9 mouse cellular contexts compared by ENCODE assay signal in genomic region chr5:140061296-140061879, GRCm38 (mm10).
DNase-seq lines count a peak whose midpoint lies in the region; ATAC-seq lines count a peak whose summit lies in the region.
"Had no signal": no experiment of that assay in that cellular context is flagged by ENCODE, and none has a peak within 500 bp of the region (broad histone marks: within the 10 kb centered on the region; RNA-seq: fewer than 3 reads in every experiment).

No protein-coding gene starts in this region.

- no peaks in the 10 kb centered on the region for H3K27me3 ChIP-seq in heart, embryonic 12.5 days (replicated peaks)
- H3K27me3 ChIP-seq: midbrain, embryonic 12.5 days had no signal

- peaks cover 8% of the 10 kb centered on the region; the same call in 1 of the 2 replicates for H3K36me3 ChIP-seq in heart, embryonic 12.5 days

- H3K27ac ChIP-seq in heart, embryonic 12.5 days (ENCODE audit: poor library complexity, severe bottlenecking) = no peak overlapping the region
- H3K27ac ChIP-seq: midbrain, embryonic 12.5 days had no signal

- H3K9ac ChIP-seq in heart, embryonic 12.5 days = no peak overlapping the region
- H3K9ac ChIP-seq: midbrain, embryonic 12.5 days had no signal

- no peak overlapping the region for H3K4me3 ChIP-seq in heart, embryonic 12.5 days
- H3K4me3 ChIP-seq: midbrain, embryonic 12.5 days had no signal

- no peak overlapping the region for H3K4me2 ChIP-seq in heart, embryonic 12.5 days
- H3K4me2 ChIP-seq: midbrain, embryonic 12.5 days had no signal

- no peak for ATAC-seq in heart, embryonic 12.5 days (ENCODE audit: insufficient number of reproducible peaks, low FRiP score)
- no peak for ATAC-seq in cerebellum, adult (ENCODE audit: insufficient number of reproducible peaks, low FRiP score, low TSS enrichment)

- WGBS in heart, embryonic 12.5 days = 57% methylated on average over 6 of the region's 6 CpGs

- DNase-seq in heart, adult 8-10 months (ENCODE audit: low spot score) = peak; percentile 7
- DNase-seq in urinary bladder, postnatal 4 days (ENCODE audit: low spot score in 2 of 2) = peak; percentile 40 to 65
- no peak for DNase-seq in urinary bladder, postnatal 36 days (ENCODE audit: low spot score in 2 of 2)
- DNase-seq in layer of hippocampus, postnatal 10 days (ENCODE audit: low spot score in 2 of 2) = peak; percentile 69 to 76
- peak; percentile 88 to 91 for DNase-seq in right cerebral cortex, postnatal 10 days (ENCODE audit: low spot score in 2 of 2)
- DNase-seq in spleen, postnatal 14 days (ENCODE audit: low spot score in 2 of 2) = no peak

- no peaks in the 10 kb centered on the region for H3K9me3 ChIP-seq in heart, embryonic 12.5 days (replicated peaks)
- H3K9me3 ChIP-seq: midbrain, embryonic 12.5 days had no signal

- peaks cover 8% of the 10 kb centered on the region; the same call in 1 of the 2 replicates for H3K4me1 ChIP-seq in heart, embryonic 12.5 days (replicated peaks)
- H3K4me1 ChIP-seq: midbrain, embryonic 12.5 days had no signal

Comparison
In these comparisons a context has a peak if more than half of its experiments do, and no peak if none do; other contexts are left out.
1. DNase-seq: peak in heart, adult 8-10 months (single experiment), urinary bladder, postnatal 4 days (2 of 2), layer of hippocampus, postnatal 10 days (2 of 2) and right cerebral cortex, postnatal 10 days (2 of 2); none in urinary bladder, postnatal 36 days (0 of 2) and spleen, postnatal 14 days (0 of 2).